Mouse (Mus musculus): ENCODE measurements at regions not wholly inside any gene's neighbourhood (a gene's known extent, or its start where the extent isn't known, plus 50 kb on each side); places are given as distances from the start of the nearest gene placed in this dataset.

- intact Hi-C loops (cut with DNase I): no loop called here
- no peak for DNase-seq (ENCODE audit: extremely low spot score in 1 of 2, low spot score in 2 of 2)
Measured at GRCm38 (mm10) chr16:25042669-25043440, 243.8 kb upstream of the Tprg start.

GRCm38 (mm10) chr16:25044637-25045036, 242.0 kb upstream of the Tprg start:
- intact Hi-C loops (cut with DNase I): no loop called here
- DNase-seq (ENCODE audit: extremely low spot score in 1 of 2, low spot score in 2 of 2): no peak

- intact Hi-C loops (cut with DNase I): no loop called here
- DNase-seq (ENCODE audit: extremely low spot score in 1 of 2, low spot score in 2 of 2): no peak
Measured at GRCm38 (mm10) chr16:25047726-25048125, 238.9 kb upstream of the Tprg start.

- intact Hi-C loops (cut with DNase I): loop anchor here (5.0 kb wide), 1 partner anchor 33 kb away; no protein-coding TSS in a partner anchor
- no peak for DNase-seq (ENCODE audit: extremely low spot score in 1 of 2, low spot score in 2 of 2)
Measured at GRCm38 (mm10) chr16:25049928-25050510, 236.6 kb upstream of the Tprg start.

- intact Hi-C loops (cut with DNase I): loop anchor here (5.0 kb wide), 1 partner anchor 34 kb away; no protein-coding TSS in a partner anchor
Measured at GRCm38 (mm10) chr16:25051044-25051443, 235.6 kb upstream of the Tprg start.

GRCm38 (mm10) chr16:25052428-25052827, 234.2 kb upstream of the Tprg start:
- DNase-seq (ENCODE audit: extremely low spot score in 1 of 2, low spot score in 2 of 2): no peak
- intact Hi-C loops (cut with DNase I): loop anchor here (5.0 kb wide), 1 partner anchor 35 kb away; no protein-coding TSS in a partner anchor

More at GRCm38 (mm10) chr16:25051044-25051443, 235.6 kb upstream of the Tprg start:
- DNase-seq (ENCODE audit: extremely low spot score in 1 of 2, low spot score in 2 of 2): no peak

- DNase-seq (ENCODE audit: extremely low spot score in 1 of 2, low spot score in 2 of 2): no peak
- intact Hi-C loops (cut with DNase I): loop anchor here (5.0 kb wide), 1 partner anchor 36 kb away; no protein-coding TSS in a partner anchor
Measured at GRCm38 (mm10) chr16:25052917-25053343, 233.7 kb upstream of the Tprg start.

GRCm38 (mm10) chr16:25054304-25054703, 232.3 kb upstream of the Tprg start:
- no peak for DNase-seq (ENCODE audit: extremely low spot score in 1 of 2, low spot score in 2 of 2)
- intact Hi-C loops (cut with DNase I): loop anchor here (5.0 kb wide), 1 partner anchor 37 kb away; no protein-coding TSS in a partner anchor

GRCm38 (mm10) chr16:25055376-25055775, 231.2 kb upstream of the Tprg start:
- DNase-seq (ENCODE audit: extremely low spot score in 1 of 2, low spot score in 2 of 2): no peak
- intact Hi-C loops (cut with DNase I): no loop called here

- no peak for DNase-seq (ENCODE audit: extremely low spot score in 1 of 2, low spot score in 2 of 2)
- intact Hi-C loops (cut with DNase I): loop anchor here (2.0 kb wide), 1 partner anchor 1069 kb away; the partner anchor contains the start of genes Bcl6 and Gm37419
Measured at GRCm38 (mm10) chr16:25058051-25058747, 228.4 kb upstream of the Tprg start.

- DNase-seq (ENCODE audit: extremely low spot score in 1 of 2, low spot score in 2 of 2): peak; percentile 94 to 96
- intact Hi-C loops (cut with DNase I): loop anchor here (2.0 kb wide), 1 partner anchor 1070 kb away; the partner anchor contains the start of genes Bcl6 and Gm37419
Measured at GRCm38 (mm10) chr16:25058812-25059501, 227.7 kb upstream of the Tprg start.

GRCm38 (mm10) chr16:25059504-25059992, 227.1 kb upstream of the Tprg start:
- DNase-seq (ENCODE audit: extremely low spot score in 1 of 2, low spot score in 2 of 2): peak in 1 of 2 experiments; percentile 76
- intact Hi-C loops (cut with DNase I): loop anchor here (2.0 kb wide), 1 partner anchor 1071 kb away; the partner anchor contains the start of genes Bcl6 and Gm37419

- DNase-seq (ENCODE audit: extremely low spot score in 1 of 2, low spot score in 2 of 2): no peak
Measured at GRCm38 (mm10) chr16:25060266-25060665, 226.4 kb upstream of the Tprg start.

GRCm38 (mm10) chr16:25061631-25062030, 225.0 kb upstream of the Tprg start:
- intact Hi-C loops (cut with DNase I): loop anchor here (10.0 kb wide), 1 partner anchor 777 kb away; no protein-coding TSS in a partner anchor
- no peak for DNase-seq (ENCODE audit: extremely low spot score in 1 of 2, low spot score in 2 of 2)

More at GRCm38 (mm10) chr16:25060266-25060665, 226.4 kb upstream of the Tprg start:
- intact Hi-C loops (cut with DNase I): loop anchor here (10.0 kb wide), 1 partner anchor 775 kb away; no protein-coding TSS in a partner anchor

- no peak for DNase-seq (ENCODE audit: extremely low spot score in 1 of 2, low spot score in 2 of 2)
- intact Hi-C loops (cut with DNase I): loop anchor here (2.0 to 10.0 kb wide), 2 partner anchors 779 to 1081 kb away; no protein-coding TSS in a partner anchor
Measured at GRCm38 (mm10) chr16:25063981-25064380, 222.6 kb upstream of the Tprg start.

GRCm38 (mm10) chr16:25064538-25064937, 222.1 kb upstream of the Tprg start:
- intact Hi-C loops (cut with DNase I): loop anchor here (2.0 to 10.0 kb wide), 2 partner anchors 780 to 1082 kb away; no protein-coding TSS in a partner anchor
- DNase-seq (ENCODE audit: extremely low spot score in 1 of 2, low spot score in 2 of 2): peak; percentile 68 to 88

GRCm38 (mm10) chr16:25066822-25067221, 219.8 kb upstream of the Tprg start:
- no peak for DNase-seq (ENCODE audit: extremely low spot score in 1 of 2, low spot score in 2 of 2)
- intact Hi-C loops (cut with DNase I): loop anchor here (10.0 kb wide), 1 partner anchor 782 kb away; no protein-coding TSS in a partner anchor

Measured in left cerebral cortex, postnatal 10 days (tissue).